Mouse (Mus musculus) midbrain, embryonic 15.5 days (tissue): ENCODE results near the gene Yipf2. TPM values are rescaled to one million over a fixed set of nuclear protein-coding genes. Genes with fewer than 3 reads are reported as not detected.
"Not testable (repeated sequence)": the region's sequence is repeated elsewhere in the genome, so short reads cannot be mapped to it uniquely, and the experiment has no call there.

Source experiments
- ATAC-seq: fragments of 200-750 bp; cut with Nextera tagmentation; replicated peaks from 2 replicates; pipeline ENCODE4 v1.8.0; 2017; ENCODE audit warnings: moderate TSS enrichment
- H3K27ac ChIP-seq: fragments of 300-500 bp; sonication (generic); 2 replicates; pipeline ENCODE4 v1.5.1; 2015; ENCODE audit warnings: mild to moderate bottlenecking, inconsistent platforms
- H3K27me3 ChIP-seq: fragments of 300-500 bp; sonication (generic); replicated peaks from 2 replicates; pipeline ENCODE4 v1.6.1; 2015; ENCODE audit warnings: inconsistent platforms
- H3K36me3 ChIP-seq: fragments of 300-500 bp; sonication (generic); replicated peaks from 2 replicates; pipeline ENCODE4 v1.6.1; 2015; ENCODE audit warnings: inconsistent platforms
- H3K4me1 ChIP-seq: fragments of 300-500 bp; sonication (generic); 2 replicates; pipeline ENCODE4 v1.6.1; 2015; ENCODE audit warnings: inconsistent platforms
- H3K4me2 ChIP-seq: fragments of 300-500 bp; sonication (generic); 2 replicates; pipeline ENCODE4 v1.6.1; 2015; ENCODE audit warnings: inconsistent platforms, mild to moderate bottlenecking, moderate library complexity
- H3K4me3 ChIP-seq: fragments of 300-500 bp; sonication (generic); 2 replicates; pipeline ENCODE4 v1.5.1; 2015; ENCODE audit warnings: mild to moderate bottlenecking, inconsistent platforms
- H3K9ac ChIP-seq: fragments of 300-500 bp; sonication (generic); 2 replicates; pipeline ENCODE4 v1.6.1; 2015; ENCODE audit warnings: mild to moderate bottlenecking, inconsistent platforms
- H3K9me3 ChIP-seq: fragments of 300-500 bp; sonication (generic); 2 replicates; pipeline ENCODE4 v1.6.1; 2016; ENCODE audit warnings: inconsistent platforms
- WGBS: fragments of 180-500 bp; shearing (Covaris S2); methylation state at CpG from one replicate; pipeline ENCODE4 v1.1.7; 2015; ENCODE audit warnings: mixed read lengths; 5-methylcytosine and 5-hydroxymethylcytosine counted together
- polyA plus RNA-seq: library from polyadenylated mRNA; unstranded; fragments of >200 nt; fragmentation: Nextera tagmentation; extraction: Ambion mirVana; gene quantifications from 2 replicates; pipeline ENCODE4 v1.2.1, GENCODE M21; 2015

Yipf2 gene
- polyA plus RNA-seq, 1 experiment from 2014 or later: 27.0 TPM

DNA sequence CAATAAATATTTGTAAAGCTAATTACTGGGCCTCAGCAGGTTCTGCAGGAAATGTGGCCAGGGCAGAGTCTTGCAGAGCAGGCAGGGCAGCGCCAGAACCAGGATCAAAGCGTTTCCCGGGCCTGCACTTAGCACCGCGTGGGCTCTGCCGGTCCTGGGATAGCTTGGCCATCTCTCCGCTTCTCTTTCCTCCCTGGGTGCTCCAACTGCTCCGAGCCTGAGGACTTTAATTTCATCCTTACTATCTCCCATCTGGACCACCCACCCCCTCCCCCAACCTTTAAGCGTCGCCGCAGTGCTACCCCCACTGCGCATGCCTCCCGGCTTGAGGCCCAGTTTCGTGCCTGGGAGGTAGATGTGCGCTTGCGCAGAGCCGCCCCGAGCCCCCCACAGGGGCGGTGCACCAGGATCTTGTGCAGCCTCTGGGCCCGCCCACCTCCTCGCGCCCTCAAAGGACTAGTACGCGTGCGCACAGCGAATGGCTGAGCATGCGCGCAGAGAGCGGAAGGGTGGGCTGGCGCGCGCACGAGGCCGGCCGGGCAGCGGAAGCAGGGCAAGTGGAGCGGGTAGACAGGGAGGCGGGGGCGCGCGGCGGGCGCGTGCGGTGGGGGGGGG, 23.1 kb upstream of the Yipf2 start, which contains the start of gene Smarca4:
Gene Smarca4, plus strand, starts transcription at position 553 of the 615 bp plus-strand sequence.
- peaks cover 37% of the 10 kb centered on the region for H3K4me1 ChIP-seq
- peak within 1 kb of the TSS; percentile 73 for H3K4me3 ChIP-seq
- H3K36me3 ChIP-seq: no peaks in the 10 kb centered on the region
- peak; percentile 96 for ATAC-seq
- no peaks in the 10 kb centered on the region for H3K27me3 ChIP-seq
- WGBS: under 1% methylated on average over 37 of the region's 45 CpGs
- H3K9ac ChIP-seq: peak within 1 kb of the TSS; percentile 91
- H3K27ac ChIP-seq: peak within 1 kb of the TSS; percentile 98
- no peaks in the 10 kb centered on the region for H3K9me3 ChIP-seq
- peak within 1 kb of the TSS; percentile 61 for H3K4me2 ChIP-seq

DNA sequence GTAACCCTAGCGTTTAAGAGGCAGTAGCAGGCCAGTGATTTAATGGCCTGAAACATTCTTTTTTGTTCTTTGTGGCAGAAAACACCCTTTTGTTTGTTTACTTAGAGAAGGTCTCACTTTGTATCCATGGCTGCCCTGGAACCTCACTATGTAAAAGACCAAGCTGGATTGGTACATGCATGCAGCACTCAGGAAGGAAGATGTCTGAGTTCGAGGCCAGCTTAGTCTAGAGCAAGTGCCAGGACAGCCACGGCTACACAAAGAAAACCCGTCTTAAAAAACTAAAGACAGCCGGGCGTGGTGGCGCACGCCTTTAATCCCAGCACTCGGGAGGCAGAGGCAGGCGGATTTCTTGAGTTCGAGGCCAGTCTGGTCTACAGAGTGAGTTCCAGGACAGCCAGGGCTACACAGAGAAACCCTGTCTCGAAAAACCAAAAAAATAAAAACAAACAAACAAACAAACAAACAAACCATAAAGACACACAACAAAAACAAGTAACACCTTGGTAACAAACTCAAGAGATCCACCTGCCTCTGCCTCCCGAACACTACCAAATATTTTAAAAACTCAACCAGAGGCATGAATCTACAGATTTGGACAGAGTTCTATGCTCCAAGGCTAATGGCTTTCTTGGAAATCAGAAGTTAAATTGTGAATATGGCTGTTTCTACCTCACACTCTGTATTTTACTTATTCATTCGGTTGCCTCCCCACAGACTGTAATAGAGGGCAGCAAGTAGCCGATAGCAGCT, 22.4 kb upstream of the Yipf2 start:
- Histone ChIP-seq H3K4me1 (peaks cover 33% of the 10 kb centered on the region), H3K4me2 (peak overlapping the region; percentile 58), H3K4me3 (peak overlapping the region; percentile 73), H3K9ac (peak overlapping the region; percentile 54), H3K27me3 (no peaks in the 10 kb centered on the region), H3K9me3 (no peaks in the 10 kb centered on the region), H3K36me3 (no peaks in the 10 kb centered on the region), H3K27ac (peak overlapping the region; percentile 98)
- ATAC-seq: no peak
- 78% methylated on average over 15 of the region's 15 CpGs for WGBS

DNA sequence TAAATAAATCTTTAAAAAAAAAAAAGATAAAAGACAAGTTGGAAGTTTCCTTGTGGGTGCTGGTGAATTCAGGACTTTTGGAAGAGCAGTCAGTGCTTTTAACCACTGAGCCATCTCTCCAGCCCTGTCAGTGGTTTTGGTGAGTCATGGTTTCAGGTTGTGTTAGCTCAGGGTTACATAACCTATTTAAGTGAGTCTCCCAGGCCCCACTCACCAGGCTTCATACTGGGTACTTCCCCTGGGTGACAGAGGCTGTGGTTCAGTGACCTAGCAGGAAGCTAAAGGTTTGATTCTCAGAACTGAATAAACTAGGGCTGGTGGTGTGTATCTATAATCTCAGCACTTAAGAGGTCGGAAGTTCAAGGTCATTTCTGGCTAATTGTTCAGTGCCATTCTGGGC, 17.2 kb upstream of the Yipf2 start:
- peaks cover 1% of the 10 kb centered on the region; the same call in 1 of the 2 replicates for H3K4me1 ChIP-seq
- no peak for ATAC-seq
- WGBS: 88% methylated on average over 1 of the region's 1 CpGs
- no peak overlapping the region for H3K27ac ChIP-seq
- H3K4me2 ChIP-seq: no peak overlapping the region
- H3K27me3 ChIP-seq: no peaks in the 10 kb centered on the region
- no peaks in the 10 kb centered on the region for H3K36me3 ChIP-seq
- no peak overlapping the region for H3K9ac ChIP-seq
- no peaks in the 10 kb centered on the region for H3K9me3 ChIP-seq
- H3K4me3 ChIP-seq: no peak overlapping the region

DNA sequence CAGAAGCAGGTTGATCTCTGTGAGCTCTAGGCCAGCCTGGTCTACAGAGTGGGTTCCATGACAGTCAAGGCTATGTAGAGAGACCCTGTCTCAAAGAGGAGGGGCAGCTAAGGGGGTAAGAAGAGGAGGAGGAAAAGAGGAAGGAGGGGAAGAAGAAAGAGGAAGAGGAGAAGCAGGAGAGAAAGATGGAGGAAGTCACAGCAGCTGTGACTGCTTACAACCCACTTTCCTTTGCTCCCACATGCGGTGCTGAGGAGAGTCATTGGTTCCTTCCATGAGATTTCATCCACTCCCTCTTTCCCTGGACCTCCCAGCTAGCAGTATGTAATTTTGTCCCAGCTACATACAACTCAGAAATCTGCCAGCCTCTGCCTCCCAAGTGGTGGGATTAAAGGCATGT, 14.0 kb upstream of the Yipf2 start:
- no peak overlapping the region for H3K9ac ChIP-seq
- no peak overlapping the region for H3K4me2 ChIP-seq
- H3K4me1 ChIP-seq: no peaks in the 10 kb centered on the region
- H3K36me3 ChIP-seq: no peaks in the 10 kb centered on the region
- H3K27ac ChIP-seq: no peak overlapping the region
- H3K4me3 ChIP-seq: no peak overlapping the region
- 90% methylated on average over 1 of the region's 1 CpGs for WGBS
- ATAC-seq: no peak
- H3K9me3 ChIP-seq: no peaks in the 10 kb centered on the region
- H3K27me3 ChIP-seq: no peaks in the 10 kb centered on the region

DNA sequence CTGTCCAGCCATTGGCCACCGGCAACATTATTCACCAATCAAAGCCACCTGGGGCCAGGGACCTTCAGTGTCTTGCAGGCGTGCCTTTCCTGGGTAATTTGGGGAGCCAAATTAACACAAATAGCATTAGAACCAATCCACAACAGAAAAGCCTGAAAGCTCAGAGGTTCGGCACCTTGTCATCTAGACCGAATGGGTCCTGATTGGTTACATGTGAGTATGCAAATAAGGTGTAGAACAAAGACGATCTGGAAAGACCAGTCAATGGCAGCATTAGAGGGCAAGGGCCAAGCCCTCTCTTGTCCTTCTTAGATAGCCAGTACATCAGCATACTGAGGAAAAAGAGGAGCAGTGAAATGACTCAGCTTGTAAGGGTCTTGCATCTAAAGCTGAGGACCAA, 13.2 kb upstream of the Yipf2 start:
- no peak for ATAC-seq

DNA sequence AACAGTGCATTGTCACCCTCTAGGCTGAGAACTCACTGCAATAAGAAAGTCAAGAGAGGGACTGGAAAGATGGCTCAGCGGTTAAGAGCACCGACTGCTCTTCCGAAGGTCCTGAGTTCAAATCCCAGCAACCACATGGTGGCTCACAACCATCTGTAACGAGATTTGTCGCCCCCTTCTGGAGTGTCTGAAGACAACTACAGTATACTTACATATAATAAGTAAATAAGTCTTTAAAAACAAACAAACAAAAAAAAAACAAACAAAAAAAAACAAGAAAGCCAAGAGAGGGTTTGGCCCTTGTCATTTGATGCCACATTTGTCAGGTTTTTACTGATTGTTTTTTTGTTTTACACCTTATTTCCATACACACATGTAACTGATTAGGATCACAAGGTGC, 11.5 kb upstream of the Yipf2 start:
- ATAC-seq: no peak
- no peak overlapping the region for H3K4me3 ChIP-seq
- no peak overlapping the region for H3K27ac ChIP-seq
- no peak overlapping the region for H3K9ac ChIP-seq
- no peaks in the 10 kb centered on the region for H3K27me3 ChIP-seq
- WGBS: 77% methylated on average over 5 of the region's 5 CpGs
- no peaks in the 10 kb centered on the region for H3K36me3 ChIP-seq
- H3K9me3 ChIP-seq: no peaks in the 10 kb centered on the region
- H3K4me2 ChIP-seq: no peak overlapping the region
- H3K4me1 ChIP-seq: no peaks in the 10 kb centered on the region

More for the DNA sequence above, 13.2 kb upstream of the Yipf2 start:
- H3K4me3 ChIP-seq: no peak overlapping the region
- 69% methylated on average over 5 of the region's 5 CpGs for WGBS
- no peaks in the 10 kb centered on the region for H3K27me3 ChIP-seq
- no peaks in the 10 kb centered on the region for H3K9me3 ChIP-seq
- H3K27ac ChIP-seq: no peak overlapping the region
- H3K4me1 ChIP-seq: no peaks in the 10 kb centered on the region
- no peak overlapping the region for H3K9ac ChIP-seq
- no peak overlapping the region for H3K4me2 ChIP-seq
- H3K36me3 ChIP-seq: no peaks in the 10 kb centered on the region

DNA sequence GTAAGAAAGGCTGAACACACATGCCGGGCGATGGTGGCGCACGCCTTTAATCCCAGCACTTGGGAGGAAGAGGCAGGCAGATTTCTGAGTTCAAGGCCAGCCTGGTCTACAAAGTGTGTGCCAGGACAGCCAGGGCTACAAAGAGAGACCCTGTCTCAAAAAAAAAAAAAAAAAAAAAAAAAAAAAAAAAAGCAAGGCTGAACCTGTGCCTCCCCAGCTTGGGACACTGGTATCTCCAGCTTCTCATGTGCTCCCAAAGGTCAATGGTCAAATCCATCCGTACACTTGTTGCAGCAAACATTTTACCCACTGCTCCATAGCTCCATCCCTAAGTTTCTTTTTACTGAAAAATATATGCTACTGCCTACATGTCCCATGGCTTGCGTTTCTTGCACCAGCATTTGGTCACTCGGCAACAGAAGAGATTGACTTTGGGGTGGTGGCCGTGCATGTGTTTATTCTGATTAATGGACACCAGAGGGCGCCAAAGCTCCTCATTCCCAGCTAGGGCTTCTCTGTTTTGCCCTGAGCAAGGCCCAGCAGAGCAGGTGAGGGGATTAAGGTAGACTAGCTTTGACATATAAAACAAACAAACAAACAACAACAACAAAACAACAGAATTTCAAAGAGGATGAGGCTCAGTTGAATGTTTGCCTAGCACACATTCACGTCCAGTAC, 9.2 kb upstream of the Yipf2 start:
- no peaks in the 10 kb centered on the region for H3K4me1 ChIP-seq
- peak; percentile 64; the same call in 1 of the 2 replicates for ATAC-seq

DNA sequence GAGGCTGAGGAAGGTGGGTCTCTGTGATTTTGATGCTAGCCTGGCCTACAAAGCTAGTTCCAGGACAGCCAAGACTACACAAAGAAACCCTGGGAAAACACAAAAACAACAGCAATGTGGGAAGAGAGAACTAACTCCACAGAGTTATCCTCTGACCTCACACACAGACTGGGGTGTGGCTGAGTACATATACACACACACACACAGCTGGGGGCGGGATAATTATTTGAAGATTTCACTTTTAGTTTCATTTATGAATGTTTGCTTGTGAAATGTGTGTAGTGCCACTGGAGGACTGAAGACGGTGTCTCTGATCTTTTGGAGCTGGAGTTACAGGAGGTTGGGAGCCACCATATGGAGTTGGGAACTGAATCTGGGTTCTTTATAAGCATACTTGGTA, 8.4 kb upstream of the Yipf2 start:
- Histone ChIP-seq H3K27me3 (no peaks in the 10 kb centered on the region), H3K36me3 (0 out of 2 replicates have a peak, but pooled peaks cover 2% of the 10 kb centered on the region), H3K4me3 (no peak overlapping the region), H3K27ac (no peak overlapping the region), H3K9me3 (no peaks in the 10 kb centered on the region), H3K9ac (no peak overlapping the region), H3K4me2 (no peak overlapping the region), H3K4me1 (no peaks in the 10 kb centered on the region)
- WGBS: 79% methylated on average over 2 of the region's 2 CpGs
- no peak for ATAC-seq

More for the DNA sequence above, 9.2 kb upstream of the Yipf2 start:
- 0 out of 2 replicates have a peak overlapping the region, but pooled peaks have one; percentile 17 for H3K4me2 ChIP-seq
- WGBS: 49% methylated on average over 10 of the region's 10 CpGs
- no peaks in the 10 kb centered on the region for H3K27me3 ChIP-seq
- H3K9ac ChIP-seq: no peak overlapping the region
- H3K9me3 ChIP-seq: no peaks in the 10 kb centered on the region
- H3K27ac ChIP-seq: no peak overlapping the region
- H3K36me3 ChIP-seq: no peaks in the 10 kb centered on the region
- no peak overlapping the region for H3K4me3 ChIP-seq

DNA sequence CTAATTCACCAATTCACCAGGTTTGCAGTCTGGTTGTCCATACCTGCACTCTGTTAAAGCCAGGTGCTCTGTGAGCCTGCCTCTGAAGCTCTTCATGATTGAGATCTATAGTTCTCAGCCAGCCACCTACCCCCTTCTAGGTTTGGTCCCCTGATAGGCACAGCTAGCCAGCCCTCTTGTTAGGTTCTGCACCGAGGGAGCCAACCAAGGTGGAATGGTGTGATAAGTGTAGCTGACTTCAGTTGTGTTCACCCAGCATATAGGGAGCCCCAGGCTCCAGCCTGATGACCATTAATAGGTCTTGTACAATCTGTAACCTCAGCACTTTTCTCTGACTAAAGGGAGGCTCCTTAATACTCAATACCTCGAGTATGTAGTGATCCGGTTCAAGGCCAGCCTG, 7.6 kb upstream of the Yipf2 start:
- 82% methylated on average over 3 of the region's 3 CpGs for WGBS
- H3K9me3 ChIP-seq: no peaks in the 10 kb centered on the region
- H3K27ac ChIP-seq: no peak overlapping the region
- H3K9ac ChIP-seq: no peak overlapping the region
- no peak overlapping the region for H3K4me3 ChIP-seq
- no peak for ATAC-seq
- 0 out of 2 replicates have a peak, but pooled peaks cover 5% of the 10 kb centered on the region for H3K36me3 ChIP-seq
- peaks cover 4% of the 10 kb centered on the region for H3K4me1 ChIP-seq
- no peak overlapping the region for H3K4me2 ChIP-seq
- H3K27me3 ChIP-seq: no peaks in the 10 kb centered on the region

DNA sequence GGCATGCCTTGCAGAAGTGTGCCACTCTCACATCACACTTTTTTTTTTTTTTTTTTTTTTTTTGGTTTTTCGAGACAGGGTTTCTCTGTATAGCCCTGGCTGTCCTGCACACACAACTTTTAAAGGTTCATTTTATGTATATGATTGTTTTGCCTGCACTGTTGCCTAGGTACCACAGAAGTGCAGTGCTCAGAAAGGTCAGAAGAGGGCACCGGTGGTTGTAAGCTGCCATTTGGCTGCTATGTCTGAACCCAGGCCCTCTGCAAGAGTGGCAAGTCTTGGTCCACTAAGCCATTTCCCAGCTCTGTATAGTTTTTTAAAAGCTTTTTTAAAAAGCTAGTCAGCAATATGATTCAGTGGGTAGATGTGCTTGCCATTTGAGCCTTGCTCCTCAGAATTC, 5.6 kb upstream of the Yipf2 start:
- Histone ChIP-seq H3K27me3 (no peaks in the 10 kb centered on the region), H3K4me1 (peaks cover 22% of the 10 kb centered on the region), H3K4me3 (no peak overlapping the region), H3K9me3 (no peaks in the 10 kb centered on the region), H3K36me3 (0 out of 2 replicates have a peak, but pooled peaks cover 5% of the 10 kb centered on the region), H3K9ac (no peak overlapping the region), H3K27ac (no peak overlapping the region), H3K4me2 (no peak overlapping the region)
- WGBS: 34% methylated on average over 2 of the region's 2 CpGs
- no peak for ATAC-seq

DNA sequence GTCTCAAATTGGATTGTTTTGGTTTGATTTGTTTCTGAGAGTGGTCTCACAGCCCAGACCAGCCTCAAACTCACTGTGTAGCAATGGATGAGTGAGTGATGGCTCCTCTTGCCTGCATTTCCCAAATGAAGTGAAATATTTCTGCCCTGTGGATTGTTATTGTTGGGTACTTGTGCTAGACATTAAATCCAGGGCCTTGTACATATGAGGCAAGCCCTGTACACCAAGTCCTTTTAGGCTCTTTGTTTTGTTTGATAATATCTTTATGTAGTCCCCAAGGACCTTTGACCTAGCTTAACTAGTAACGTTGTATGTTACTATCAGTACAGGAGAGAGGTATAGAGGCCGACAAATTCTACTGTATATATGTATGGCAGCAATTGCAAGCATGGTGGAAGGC, 2.2 kb upstream of the Yipf2 start:
- Histone ChIP-seq H3K27me3 (no peaks in the 10 kb centered on the region), H3K9ac (no peak overlapping the region), H3K27ac (no peak overlapping the region), H3K4me1 (peaks cover 33% of the 10 kb centered on the region), H3K9me3 (no peaks in the 10 kb centered on the region), H3K4me2 (peak overlapping the region; percentile 97; the same call in 1 of the 2 replicates), H3K36me3 (0 out of 2 replicates have a peak, but pooled peaks cover 8% of the 10 kb centered on the region), H3K4me3 (no peak overlapping the region)
- 94% methylated on average over 2 of the region's 2 CpGs for WGBS
- no peak for ATAC-seq

DNA sequence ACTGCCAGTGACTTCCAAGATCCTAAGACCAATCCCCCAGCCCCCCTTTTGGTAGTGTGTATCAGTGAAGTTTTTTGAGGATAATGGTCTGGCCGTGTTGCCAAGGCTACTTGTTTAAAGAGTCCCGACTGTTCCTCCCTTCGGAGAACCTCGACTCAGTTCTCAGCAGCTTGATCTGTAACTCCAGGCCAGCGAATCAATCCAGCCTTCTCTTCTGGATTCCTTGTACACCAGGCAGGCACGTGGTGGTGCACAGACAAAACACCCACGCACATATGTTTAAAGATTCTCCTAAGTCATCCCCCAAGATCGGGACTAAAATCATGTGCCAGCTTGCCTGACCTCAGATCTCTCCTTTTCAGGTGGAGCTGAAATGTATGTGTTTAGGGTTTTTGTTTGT, 1.7 kb upstream of the Yipf2 start:
- Histone ChIP-seq H3K4me3 (peak overlapping the region; percentile 97), H3K4me2 (peak overlapping the region; percentile 97), H3K4me1 (peaks cover 33% of the 10 kb centered on the region), H3K36me3 (peaks cover 13% of the 10 kb centered on the region; the same call in 1 of the 2 replicates)
- H3K27ac ChIP-seq, H3K9ac ChIP-seq, H3K27me3 ChIP-seq, ATAC-seq, H3K9me3 ChIP-seq: not testable (repeated sequence)
- 92% methylated on average over 8 of the region's 8 CpGs for WGBS
